Mouse (Mus musculus): ENCODE measurements around the gene Camk1d.

DNA sequence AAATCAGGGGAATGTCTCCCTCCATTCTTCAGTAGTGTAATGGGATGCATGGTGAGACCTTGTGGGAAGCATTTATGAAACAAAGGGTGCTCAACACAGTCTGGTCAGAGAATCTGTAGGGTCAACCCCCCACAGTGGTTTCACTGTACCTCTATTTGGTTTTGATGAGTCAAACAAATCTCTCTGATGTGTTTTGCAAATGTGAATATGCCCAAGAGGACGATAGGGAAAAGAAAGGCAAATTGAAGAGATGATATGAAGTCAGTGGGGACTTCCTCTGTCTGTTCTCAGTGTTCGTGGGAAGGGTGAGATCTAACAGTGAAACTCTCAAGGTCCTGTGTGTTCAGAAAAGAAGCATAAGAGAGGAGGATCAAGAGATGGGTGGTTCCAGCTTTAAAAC lies 318.4 kb downstream of the Camk1d start:
- no peak for TF ChIP-seq CTCF (conservative IDR thresholded peaks at IDR 0.05; ENCODE audit: insufficient read depth, insufficient read length, low read depth, low read length)
- no peak for TF ChIP-seq POLR2A (IDR thresholded peaks at IDR 0.05; ENCODE audit: low read depth, low read length)

Measured in kidney, adult 2 months (tissue).